Mouse (Mus musculus): ENCODE results near the gene Sys1. TPM values are rescaled to one million over a fixed set of nuclear protein-coding genes. Genes with fewer than 3 reads are reported as not detected.

The Sys1 gene
- total RNA-seq, 2 experiments from 2014 or later: 23.0 to 24.6 TPM

GRCm38 (mm10) chr2:164494126-164494525 is 37.4 kb downstream of the Sys1 start:
- intact Hi-C loops (cut with DNase I): no loop called here
- no peak for DNase-seq

- no peak for DNase-seq
- intact Hi-C loops (cut with DNase I): no loop called here
Measured at GRCm38 (mm10) chr2:164496331-164496730, 39.6 kb downstream of the Sys1 start.

GRCm38 (mm10) chr2:164496847-164497690 is 40.3 kb downstream of the Sys1 start, which contains the start of gene Pigt:
TSS of gene Pigt (plus strand) at chr2:164497520.
- intact Hi-C loops (cut with DNase I): loop anchor here (1.0 kb wide), 1 partner anchor 36 kb away; no protein-coding TSS in a partner anchor
- DNase-seq: peak; percentile 87 to 88

- intact Hi-C loops (cut with DNase I): loop anchor here (1.0 kb wide), 1 partner anchor 36 kb away; no protein-coding TSS in a partner anchor
Measured at GRCm38 (mm10) chr2:164497691-164498268, 41.0 kb downstream of the Sys1 start.

GRCm38 (mm10) chr2:164499317-164499716 is 42.6 kb downstream of the Sys1 start:
- intact Hi-C loops (cut with DNase I): no loop called here
- DNase-seq: no peak

More at GRCm38 (mm10) chr2:164497691-164498268, 41.0 kb downstream of the Sys1 start:
- no peak for DNase-seq

- intact Hi-C loops (cut with DNase I): no loop called here
- no peak for DNase-seq
Measured at GRCm38 (mm10) chr2:164500511-164500910, 43.7 kb downstream of the Sys1 start.

GRCm38 (mm10) chr2:164504919-164505318 is 48.2 kb downstream of the Sys1 start:
- no peak for DNase-seq
- intact Hi-C loops (cut with DNase I): no loop called here

- no peak for DNase-seq
- intact Hi-C loops (cut with DNase I): no loop called here
Measured at GRCm38 (mm10) chr2:164505619-164506347, 49.0 kb downstream of the Sys1 start.

GRCm38 (mm10) chr2:164507811-164508210 is 51.0 kb downstream of the Sys1 start:
- no peak for DNase-seq
- intact Hi-C loops (cut with DNase I): no loop called here

GRCm38 (mm10) chr2:164510621-164511190 is 53.9 kb downstream of the Sys1 start:
- intact Hi-C loops (cut with DNase I): no loop called here
- no peak for DNase-seq

- no peak for DNase-seq
- intact Hi-C loops (cut with DNase I): no loop called here
Measured at GRCm38 (mm10) chr2:164512121-164512909, 55.6 kb downstream of the Sys1 start.

- intact Hi-C loops (cut with DNase I): loop anchor here (1.0 kb wide), 1 partner anchor 27 kb away; the partner anchor contains the start of gene Dbndd2
- peak; percentile 47 to 51 for DNase-seq
Measured at GRCm38 (mm10) chr2:164513389-164513788, 56.6 kb downstream of the Sys1 start.

GRCm38 (mm10) chr2:164514916-164515315 is 58.2 kb downstream of the Sys1 start:
- intact Hi-C loops (cut with DNase I): no loop called here
- DNase-seq: no peak

GRCm38 (mm10) chr2:164515897-164516296 is 59.1 kb downstream of the Sys1 start:
- no peak for DNase-seq
- intact Hi-C loops (cut with DNase I): no loop called here

GRCm38 (mm10) chr2:164516592-164516991 is 59.8 kb downstream of the Sys1 start:
- DNase-seq: no peak
- intact Hi-C loops (cut with DNase I): no loop called here

- intact Hi-C loops (cut with DNase I): loop anchor here (1.0 to 2.0 kb wide), 3 partner anchors 47 to 100 kb away; partner anchors contain the start of gene Gm20458
- DNase-seq: peak; percentile 70 to 74
Measured at GRCm38 (mm10) chr2:164517485-164518221, 60.9 kb downstream of the Sys1 start.

GRCm38 (mm10) chr2:164518266-164519170 is 61.8 kb downstream of the Sys1 start:
- intact Hi-C loops (cut with DNase I): loop anchor here (1.0 to 2.0 kb wide), 3 partner anchors 48 to 101 kb away; partner anchors contain the start of gene Gm20458
- no peak for DNase-seq

- intact Hi-C loops (cut with DNase I): loop anchor here (2.0 kb wide), 1 partner anchor 58 kb away; the partner anchor contains the start of gene Gm20458
Measured at GRCm38 (mm10) chr2:164519171-164519526, 62.4 kb downstream of the Sys1 start.

More at GRCm38 (mm10) chr2:164519171-164519526, 62.4 kb downstream of the Sys1 start:
- DNase-seq: no peak

Data from heart, postnatal 36 days (tissue).